Mouse (Mus musculus) kidney, adult 18-20 months (tissue): ENCODE results near the gene Dhx36.

ENCODE experiments used
- DNase-seq: peaks from one replicate; pipeline ENCODE4 v3.0.0; 2021

The Dhx36 gene

DNA sequence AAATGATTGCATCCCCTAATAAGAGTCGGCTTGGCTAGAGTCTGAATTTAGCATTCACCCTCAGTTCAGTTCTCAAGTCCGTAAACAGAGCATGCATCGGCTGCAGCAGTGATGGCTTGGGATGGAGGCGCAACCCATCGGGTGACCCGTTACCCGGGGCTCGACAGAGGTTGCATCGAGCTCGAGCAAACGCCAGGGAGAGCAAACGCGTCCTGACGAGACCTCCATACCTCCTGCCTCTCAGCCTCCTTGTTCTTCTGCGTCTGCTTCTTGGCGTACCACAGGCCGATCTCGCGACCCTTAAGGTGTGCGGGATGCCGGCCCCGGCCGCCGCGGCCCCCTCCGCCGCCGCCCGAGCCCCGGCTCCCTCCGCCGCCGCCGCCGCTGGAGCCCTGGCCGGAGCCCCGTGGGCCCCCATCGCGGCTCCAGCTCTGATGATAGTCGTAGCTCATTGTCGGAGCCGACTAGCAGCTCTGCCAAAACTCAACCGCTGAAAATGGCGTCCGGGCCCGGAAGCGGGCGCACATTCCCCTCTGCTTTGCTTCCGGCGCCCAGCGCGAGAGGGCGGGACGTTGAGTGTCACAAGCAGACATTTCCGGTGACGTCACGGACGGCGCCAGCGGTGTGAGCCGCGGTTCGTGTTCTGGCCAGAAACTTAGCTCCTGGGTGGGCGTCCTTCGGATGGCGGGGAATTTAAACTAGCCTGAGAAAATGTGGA is at the start of gene Dhx36:
Gene Dhx36, minus strand, starts transcription at position 517 of the 718 bp plus-strand sequence.
- peak; percentile 96 for DNase-seq

DNA sequence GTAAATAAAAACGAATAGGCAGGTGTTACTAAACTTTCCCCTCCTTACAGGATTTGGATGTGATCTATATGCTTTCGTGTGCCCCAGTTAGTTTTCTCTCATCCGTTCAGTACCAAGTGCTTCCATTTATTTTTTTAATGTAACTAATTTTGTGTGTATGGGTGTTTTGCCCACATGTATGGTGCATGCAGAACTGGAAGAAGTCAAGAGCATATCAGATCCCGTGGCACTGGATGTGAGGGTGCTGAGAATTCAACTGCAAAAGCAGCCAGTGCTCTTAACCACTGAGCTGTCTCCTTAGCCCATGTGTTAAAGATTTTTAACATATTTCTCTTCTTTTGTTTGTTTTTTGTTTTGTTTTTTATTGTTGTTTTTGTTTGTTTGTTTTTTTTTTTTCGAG is 20.8 kb upstream of the Dhx36 start:
- no peak for DNase-seq

DNA sequence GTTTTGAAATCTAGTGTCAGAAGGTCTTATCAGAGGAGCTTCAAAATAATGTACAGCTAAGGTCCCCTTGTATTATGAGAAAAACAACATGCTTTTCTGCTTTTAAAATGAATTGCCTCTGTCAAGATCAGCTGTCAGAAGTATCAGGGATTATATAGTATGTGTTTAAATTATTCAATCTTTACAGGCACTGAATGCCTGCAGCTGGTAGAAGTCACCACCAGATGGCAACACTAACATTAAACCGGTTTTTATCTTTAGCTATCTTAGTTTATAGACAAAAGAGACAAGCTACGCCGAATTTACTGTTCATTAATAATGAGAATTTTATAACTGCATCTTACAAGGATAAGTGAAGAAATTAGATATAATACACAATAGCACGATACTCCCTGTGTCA is 20.4 kb upstream of the Dhx36 start:
- DNase-seq = no peak

DNA sequence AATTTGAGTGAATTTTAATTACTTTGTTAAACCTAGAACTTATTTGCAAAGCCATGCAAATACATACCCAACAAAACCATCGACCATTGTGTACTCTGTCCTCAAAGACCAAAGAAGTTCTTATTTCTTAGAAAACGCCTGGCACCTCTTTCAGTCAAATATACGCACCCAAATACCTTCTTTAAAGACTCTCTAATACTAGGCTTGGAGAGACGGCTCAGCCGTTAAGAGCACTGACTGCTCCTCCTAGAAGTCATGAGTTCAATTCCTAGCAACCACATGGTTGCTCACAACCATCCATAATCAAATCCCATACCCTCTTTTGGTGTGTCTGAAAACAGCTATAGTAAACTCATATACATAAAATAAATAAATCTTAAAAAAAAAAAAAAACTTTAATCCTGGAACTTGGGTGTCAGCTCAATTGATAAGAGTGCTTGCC is 423 bp upstream of the Dhx36 start:
- no peak for DNase-seq

DNA sequence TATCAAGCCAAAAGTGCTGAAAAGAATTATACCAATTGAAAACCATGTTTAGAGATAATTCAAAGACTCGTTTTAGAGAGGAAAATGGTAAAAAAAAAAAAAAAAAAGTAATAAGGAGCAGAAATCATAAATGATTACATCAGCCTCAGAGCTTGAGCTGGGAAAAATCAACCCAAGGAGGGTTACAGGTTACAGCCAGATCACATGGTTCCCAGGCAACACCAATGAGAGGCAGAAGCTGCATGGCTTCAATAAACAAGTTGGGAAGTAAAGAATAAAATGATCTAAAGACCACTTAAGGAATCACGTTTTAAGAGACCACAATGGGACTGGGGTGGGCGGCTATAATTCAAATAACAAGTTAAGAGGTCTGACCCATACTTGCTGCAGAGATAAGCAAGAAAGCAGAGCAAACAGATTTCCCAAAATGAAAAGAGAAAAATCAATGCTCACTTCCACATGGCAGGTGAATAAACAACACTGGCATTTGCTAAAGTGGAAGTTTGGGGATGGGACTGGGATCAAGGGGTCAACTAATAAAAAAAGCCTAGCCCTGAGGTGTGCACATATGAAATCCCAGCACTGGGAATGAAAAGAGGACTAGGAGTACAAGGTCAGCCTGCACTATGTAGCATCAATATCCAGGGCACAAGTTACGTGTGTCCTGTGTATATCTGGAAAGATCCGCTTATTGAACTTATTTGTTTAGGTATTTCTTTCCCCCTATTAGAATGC is 1.5 kb downstream of the Dhx36 start:
- no peak for DNase-seq

DNA sequence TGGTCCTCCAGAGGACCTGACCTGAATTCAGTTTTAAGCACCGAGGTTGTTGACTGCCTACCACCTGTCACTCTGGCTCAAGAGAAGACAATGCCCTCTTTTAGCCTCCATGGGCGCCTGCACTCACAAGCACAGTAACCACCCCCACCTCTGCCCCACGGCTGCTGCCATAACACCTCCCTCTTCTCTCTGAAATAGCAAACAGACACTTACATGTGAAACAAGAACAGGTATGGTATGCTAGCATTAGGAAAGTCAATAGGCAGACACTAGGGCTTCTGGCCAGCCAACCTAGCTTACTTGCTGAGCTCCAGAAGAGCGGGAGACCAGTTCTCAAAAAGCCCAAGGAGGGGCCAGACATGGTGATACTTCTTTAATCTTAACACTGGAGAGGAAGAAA is 7.5 kb downstream of the Dhx36 start:
- DNase-seq = no peak

DNA sequence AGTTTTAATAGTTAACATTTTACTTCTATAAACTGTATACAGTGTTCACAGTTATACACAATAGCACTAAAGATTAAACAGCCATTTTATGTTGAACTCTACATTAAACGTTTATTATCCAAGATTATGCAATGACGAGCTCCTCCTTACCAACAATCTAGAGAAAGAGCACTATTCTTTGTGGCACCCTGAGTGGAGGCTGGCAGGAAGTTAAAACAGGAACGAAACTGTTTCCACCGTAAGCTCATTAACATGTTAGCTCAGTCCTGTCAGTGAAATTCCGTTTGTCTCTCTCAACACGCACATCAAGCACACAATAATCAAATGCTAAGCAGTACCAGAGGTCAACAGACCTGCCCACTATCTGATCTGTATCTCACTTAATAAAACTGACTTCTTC is 14.2 kb downstream of the Dhx36 start:
- no peak for DNase-seq

DNA sequence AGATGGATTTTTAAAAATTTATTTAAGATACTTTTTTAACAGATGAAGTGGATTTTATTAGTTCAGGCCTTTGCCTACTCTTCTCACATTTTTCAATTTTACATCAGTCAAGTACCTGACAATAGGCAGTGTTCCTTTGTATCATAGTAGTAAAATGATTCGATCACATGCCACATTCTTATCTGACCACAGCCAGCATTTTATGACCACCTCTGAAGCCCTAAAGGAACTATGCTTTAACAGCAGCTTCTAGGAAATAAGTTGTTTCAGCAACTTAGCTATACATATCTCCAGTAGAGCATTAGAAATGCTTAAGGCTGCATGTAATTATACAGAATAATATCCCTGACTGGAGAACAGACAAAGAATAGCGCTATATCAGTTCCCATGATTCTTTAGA is 22.5 kb downstream of the Dhx36 start:
- no peak for DNase-seq

DNA sequence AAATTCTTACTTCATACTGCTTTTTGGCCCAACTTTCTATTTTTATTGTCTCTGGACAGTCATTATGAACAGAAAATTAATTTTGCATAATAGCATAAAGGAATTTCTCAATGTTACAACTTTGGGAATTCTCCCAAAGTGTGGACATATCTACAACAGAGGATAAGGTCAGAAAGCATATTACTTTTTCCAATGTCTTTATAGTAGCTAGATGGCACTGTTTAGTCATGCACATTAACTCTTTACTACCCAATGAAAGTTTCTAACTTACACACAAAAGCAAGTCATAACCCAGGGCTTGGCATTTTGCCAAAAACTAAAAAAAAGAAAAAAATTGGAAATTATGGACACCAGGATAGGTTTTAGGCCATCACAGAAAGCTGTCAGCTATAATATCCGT is 36.6 kb downstream of the Dhx36 start:
- no peak for DNase-seq

DNA sequence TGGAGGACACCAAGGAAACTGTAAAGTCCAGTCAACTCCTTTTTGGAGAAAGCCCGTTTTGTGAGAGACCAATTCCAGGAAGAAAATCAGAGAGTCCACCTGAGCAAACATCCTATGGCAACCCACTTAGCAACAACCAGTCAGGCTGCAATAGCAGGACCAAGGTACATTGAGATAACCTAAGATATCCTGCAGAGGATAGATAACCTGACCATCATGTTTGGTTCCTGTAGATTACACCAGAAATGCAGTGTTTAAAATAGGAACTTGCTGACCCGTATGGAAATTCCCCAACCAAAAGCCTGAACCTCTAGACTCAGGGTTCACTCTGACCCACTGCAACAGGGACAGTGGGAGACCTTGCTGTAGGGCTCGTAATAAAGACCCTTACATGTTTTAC is 42.5 kb downstream of the Dhx36 start:
- DNase-seq = no peak

DNA sequence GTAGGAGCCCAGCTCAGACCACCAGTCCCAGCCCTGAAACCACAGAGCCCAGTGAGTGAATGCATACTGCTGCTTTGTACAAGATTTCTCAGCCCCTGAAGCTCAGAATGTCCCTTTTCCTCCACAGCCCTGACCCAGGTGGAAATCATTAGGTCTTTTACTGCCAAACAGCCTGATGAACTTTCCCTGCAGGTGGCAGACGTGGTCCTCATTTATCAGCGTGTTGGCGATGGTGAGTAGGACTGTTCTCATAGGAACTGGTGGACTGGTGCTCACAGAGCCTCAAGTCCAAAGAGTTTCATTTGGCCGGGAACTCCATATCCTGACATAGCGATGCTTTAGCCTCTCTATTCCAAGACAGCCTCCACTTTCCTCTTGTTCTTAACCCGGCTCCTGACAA is 47.3 kb downstream of the Dhx36 start:
- no peak for DNase-seq

DNA sequence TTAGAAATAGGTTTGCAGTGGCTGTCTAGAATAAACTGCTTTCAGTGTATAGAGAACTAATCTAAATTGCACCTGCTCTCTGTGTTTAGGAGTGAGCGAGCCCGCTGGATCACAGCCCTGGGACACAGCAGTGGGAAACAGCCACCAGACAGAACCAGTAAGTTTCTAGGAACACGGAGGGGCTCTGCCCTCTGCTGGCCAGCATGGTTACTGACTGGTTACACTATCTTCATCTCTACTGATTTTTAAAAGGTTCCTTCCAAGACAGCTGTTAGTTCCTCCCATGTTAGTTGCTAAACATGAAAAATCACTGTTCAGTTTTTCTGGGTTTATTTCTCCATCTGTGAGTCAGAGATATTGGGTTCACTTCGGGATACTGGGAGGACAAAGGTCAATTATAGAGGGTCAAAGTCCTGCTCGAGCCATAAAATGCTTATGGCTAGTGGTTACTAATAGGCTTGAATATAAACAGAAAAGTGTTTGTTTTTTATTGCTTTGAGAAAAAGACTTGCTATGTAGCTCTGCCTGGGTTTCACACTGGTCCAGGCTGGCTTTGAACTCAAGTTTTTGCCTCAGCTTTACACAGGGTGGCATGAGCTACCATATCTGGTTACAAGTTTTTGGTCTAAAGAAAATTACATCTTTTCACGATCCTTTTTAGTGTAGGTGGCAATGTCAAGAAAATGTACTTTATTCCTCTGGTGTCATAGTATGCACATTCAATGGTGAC is 48.4 kb downstream of the Dhx36 start:
- peak; percentile 65 for DNase-seq

DNA sequence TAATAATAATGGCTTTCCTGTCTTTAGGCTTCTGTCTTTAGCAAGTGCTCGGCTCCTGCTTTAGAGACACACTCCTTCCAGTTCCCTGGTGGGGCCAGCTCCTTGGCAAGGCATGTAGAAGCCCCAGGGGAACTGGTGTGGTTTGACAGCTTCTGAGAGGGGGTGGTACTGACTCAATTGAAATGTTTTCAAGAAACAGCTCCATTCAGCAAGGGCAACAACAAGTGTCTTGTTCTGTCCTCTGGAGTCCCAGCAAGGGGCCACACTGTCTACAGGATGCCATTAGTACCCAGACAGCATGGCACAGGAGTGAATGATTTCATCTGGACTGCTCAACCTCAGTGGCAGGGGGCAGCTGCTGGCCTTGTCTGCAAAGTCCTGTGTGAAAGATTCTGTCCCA is 51.0 kb downstream of the Dhx36 start:
- no peak for DNase-seq

DNA sequence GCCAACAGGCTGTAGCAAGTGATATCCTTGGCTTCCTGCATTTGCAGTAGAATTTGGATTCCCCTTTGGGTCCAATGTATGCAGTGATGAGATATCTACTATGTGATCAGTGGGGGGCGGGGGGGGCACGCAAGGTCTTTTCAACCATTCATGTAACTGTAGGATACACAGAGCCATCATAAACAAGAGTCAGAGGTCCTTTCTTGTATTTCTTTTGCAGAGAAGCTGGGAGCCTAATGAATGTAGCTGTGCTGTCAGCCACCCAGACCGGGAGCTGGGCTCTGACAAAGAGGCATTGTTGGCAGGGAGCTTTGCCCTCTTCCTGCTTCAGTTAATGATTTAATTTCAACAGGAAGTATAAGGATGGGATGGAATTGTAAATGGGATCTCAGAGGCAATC is 52.7 kb downstream of the Dhx36 start:
- DNase-seq = no peak

DNA sequence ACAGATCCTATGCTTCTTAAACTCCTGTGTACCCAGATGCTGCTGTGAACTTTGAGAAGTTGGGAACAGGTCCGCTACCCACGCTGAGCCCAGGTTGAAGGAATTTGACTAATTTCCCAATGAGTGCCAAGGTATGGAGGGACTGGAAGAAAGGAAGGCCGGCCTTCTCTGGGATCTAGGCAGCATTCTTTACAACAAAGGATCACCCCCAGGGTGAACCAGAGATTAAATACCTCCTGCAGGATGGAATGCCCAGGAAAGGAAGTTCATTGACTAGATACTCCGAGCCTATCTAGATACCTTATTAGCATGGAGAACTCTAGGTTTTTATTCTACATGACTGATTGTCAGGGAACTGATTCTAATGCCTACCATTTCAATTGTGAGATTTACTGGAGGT is 53.8 kb downstream of the Dhx36 start:
- no peak for DNase-seq

DNA sequence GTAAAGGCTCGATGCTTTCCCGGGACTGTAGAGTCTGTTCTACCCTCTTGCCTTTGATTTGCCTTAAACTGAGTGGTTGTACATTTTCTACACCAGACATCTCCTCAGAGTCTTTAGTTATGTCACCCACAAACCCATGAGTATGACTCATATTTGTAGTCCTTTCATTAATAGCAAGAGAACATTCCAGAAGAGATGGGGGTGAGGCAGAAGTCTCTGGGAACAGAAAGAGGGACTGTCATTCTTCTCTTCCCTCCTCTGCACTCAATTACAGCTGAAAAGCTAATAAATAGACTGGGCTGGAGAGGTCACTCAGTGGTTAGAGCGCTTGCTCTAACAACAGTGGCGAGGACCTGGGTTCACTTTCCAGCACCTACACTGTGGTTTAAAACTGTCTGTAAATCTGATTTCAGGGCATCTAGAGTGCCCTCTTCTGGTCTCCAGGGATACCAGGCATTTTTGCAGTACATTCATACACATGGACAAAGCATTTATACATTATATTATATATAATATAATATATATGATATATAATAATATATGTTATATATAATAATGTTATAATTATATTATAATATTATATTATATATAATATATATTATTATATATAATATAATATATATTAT is 56.8 kb downstream of the Dhx36 start:
- DNase-seq = no peak

DNA sequence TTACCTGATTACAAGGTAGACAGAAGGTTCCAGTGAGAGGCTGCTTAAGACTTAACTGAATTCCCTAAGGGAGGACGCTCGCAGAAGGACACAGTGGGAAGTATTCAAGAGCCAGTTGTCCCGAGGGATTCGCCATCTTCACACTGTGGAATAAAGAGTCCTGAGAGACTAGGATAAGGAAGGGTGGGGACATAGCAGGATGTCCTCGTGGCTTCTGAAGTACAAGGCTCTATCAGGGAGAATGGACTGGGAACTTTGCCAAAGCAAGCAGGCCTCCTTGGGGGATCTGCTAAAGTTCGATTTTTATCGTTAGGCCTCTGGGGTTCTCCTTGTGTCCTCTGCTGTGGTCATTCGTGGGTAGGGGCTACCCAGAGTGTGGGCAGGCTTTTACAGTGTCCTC is 59.7 kb downstream of the Dhx36 start:
- no peak for DNase-seq

DNA sequence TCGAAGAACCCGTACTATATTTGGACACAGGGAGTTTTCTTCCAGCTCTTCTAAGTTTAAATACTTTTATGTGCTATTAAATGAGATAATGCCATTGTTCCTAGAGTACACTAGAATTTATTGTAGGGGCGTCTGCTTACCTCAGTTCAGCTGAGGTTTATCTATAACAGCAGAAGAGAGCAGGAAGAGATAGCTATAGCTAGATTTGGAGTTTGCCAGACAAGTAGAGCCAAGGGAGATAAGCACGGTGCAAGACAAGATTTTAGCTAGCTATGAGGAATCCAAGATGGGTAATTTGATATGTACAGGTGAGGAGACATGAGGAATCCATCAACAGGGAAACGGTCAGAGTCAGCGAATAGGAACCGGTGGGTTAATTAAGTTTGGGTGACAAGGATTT is 60.5 kb downstream of the Dhx36 start:
- no peak for DNase-seq

DNA sequence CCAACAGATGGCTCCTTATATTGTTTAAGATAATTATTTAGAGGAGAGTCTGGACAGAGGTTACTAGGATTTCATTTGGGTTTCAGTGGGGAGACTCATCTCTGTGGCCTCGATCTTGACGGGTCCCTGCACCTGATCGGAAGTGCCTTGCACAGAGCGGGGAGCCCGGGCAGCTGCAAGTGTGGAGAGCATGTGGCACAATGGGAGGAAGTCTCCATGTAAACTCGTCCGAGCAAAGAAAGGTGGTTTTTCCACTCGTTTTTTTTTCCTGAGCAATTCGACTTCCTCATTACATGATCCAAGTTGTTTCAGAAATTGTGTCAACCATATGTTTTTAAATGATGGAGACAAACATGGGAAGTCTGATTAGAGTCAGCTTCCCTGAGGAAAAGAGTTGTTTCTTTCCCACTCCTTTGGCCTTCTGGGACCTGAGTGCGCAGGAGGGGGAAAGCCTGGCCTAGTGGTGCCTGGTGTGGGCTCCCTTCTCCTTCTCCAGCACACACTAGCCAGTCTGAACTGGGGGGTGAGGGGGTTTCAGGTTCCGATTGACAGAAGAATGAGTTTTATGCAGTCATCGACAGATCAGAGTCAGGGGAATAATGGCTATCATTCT is 63.1 kb downstream of the Dhx36 start:
- no peak for DNase-seq

DNA sequence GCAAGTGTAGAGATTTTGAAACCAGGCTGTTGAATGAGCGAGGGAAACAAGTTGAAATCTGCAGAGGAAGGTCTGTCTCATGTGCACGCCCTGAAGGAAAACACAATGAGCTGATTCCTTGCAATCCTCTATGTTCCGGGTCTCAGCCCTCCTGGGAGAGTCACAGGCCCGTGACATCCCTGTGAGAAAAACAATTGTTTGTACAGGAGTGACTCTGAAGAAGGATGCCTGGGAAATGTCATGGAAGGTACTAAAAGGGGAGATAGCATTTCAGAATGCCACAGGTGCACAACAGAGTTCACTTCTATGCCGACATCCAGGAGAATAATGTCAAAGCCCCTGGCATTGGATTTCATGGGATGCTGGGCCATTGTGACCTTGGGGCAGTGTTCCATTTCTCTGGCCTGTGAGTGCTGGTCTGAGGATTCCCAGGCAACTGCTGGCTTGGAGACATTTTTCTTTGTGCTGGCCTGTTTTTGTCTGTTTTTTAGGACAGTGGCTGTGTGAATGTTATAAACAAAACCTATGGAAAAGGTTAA is 66.3 kb downstream of the Dhx36 start:
- no peak for DNase-seq

DNA sequence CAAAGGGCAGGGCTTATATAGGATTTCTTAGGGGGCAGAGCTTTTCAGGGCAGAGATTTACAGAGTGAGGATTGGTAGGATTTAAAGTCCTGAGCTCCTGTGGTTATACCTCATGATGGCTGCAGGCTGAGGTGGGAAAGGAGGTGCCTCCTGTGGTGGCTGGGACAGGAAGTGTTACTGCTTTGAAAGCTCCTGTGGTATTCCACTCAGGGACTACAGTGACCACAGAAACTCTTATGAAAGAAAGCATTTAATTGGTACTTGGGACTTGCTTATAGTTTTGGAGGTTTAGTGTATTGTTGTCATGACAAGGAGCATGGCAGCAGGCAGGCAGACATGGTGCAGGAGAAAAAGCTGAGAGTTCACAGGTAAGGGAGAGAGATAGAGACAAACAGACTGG is 70.9 kb downstream of the Dhx36 start:
- no peak for DNase-seq

DNA sequence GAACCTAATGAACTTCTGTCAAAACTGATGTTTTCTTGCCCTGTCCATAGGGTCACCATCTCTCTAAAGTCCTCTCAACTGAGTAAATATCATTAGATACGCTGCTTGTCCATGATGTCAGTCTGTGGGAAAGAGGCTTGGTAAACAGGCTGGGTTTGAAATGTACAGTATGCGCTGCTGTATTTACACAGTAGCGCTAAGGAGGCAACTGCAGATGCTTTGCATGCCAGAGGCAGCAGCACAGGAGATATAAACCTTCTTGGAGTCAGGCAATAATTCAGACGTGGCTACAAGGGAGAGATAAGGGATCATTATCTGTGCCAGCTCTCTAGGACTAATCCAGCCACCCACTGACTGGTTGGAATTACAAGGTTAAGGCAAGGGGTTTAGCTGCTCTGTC is 73.1 kb downstream of the Dhx36 start:
- DNase-seq = no peak
